Mouse (Mus musculus) G1E (cell line): Measurements from ENCODE around the gene Olfr629. TPM values are rescaled to one million over a fixed set of nuclear protein-coding genes. Genes with fewer than 3 reads are reported as not detected.
"Not testable (repeated sequence)": the region's sequence is repeated elsewhere in the genome, so short reads cannot be mapped to it uniquely, and the experiment has no call there.

Source experiments
- ATAC-seq: 2 replicates; pipeline ENCODE4 v1.8.0; 2016; ENCODE audit warnings: mild to moderate bottlenecking; ENCODE audit not compliant: insufficient number of reproducible peaks, poor library complexity, low FRiP score, severe bottlenecking; ENCODE audit errors: extremely low read depth
- DNase-seq: peaks from one replicate; pipeline ENCODE4 v3.0.0; 2012; ENCODE audit warnings: low spot score
- H3K27me3 ChIP-seq: 2 replicates; pipeline ENCODE4 v1.6.1; 2012; ENCODE audit warnings: mild to moderate bottlenecking, low read length, inconsistent platforms; ENCODE audit not compliant: insufficient read depth
- H3K36me3 ChIP-seq: replicated peaks from 2 replicates; pipeline ENCODE3; 2012; ENCODE audit warnings: mild to moderate bottlenecking, inconsistent platforms
- H3K4me1 ChIP-seq: 2 replicates; pipeline ENCODE4 v1.6.1; 2012; ENCODE audit warnings: low read depth, low read length, inconsistent platforms, mixed read lengths; ENCODE audit not compliant: insufficient read depth
- H3K4me3 ChIP-seq: 2 replicates; pipeline ENCODE4 v1.5.1; 2012; ENCODE audit warnings: low read depth, mild to moderate bottlenecking, inconsistent platforms, low read length, moderate library complexity, mixed read lengths
- H3K9me3 ChIP-seq: replicated peaks from 2 replicates; pipeline ENCODE4 v1.6.1; 2012; ENCODE audit warnings: inconsistent platforms
- CTCF ChIP-seq: IDR thresholded peaks from 2 replicates; pipeline ENCODE4 v1.5.1; 2012; ENCODE audit warnings: low read depth, low read length, inconsistent platforms, mixed read lengths
- GATA1 ChIP-seq: IDR thresholded peaks from 2 replicates; pipeline ENCODE4 v1.6.1; 2012; ENCODE audit warnings: borderline replicate concordance, low read length, inconsistent platforms, mixed read lengths
- GATA2 ChIP-seq: IDR thresholded peaks from 2 replicates; pipeline ENCODE4 v1.6.1; 2012; ENCODE audit warnings: low read depth, low read length, inconsistent platforms, borderline replicate concordance
- POLR2AphosphoS5 ChIP-seq: IDR thresholded peaks from 2 replicates; pipeline ENCODE4 v1.6.1; 2012; ENCODE audit warnings: low read depth, low read length, inconsistent platforms; ENCODE audit not compliant: insufficient replicate concordance
- TAL1 ChIP-seq: conservative IDR thresholded peaks from 2 replicates; pipeline ENCODE4 v1.6.1; 2012; ENCODE audit warnings: low read depth, low read length, inconsistent platforms, mixed read lengths
- polyA plus RNA-seq: library from polyadenylated mRNA; stranded (reverse); fragments of >175 nt; gene quantifications from 2 replicates; pipeline ENCODE4 v1.2.3, GENCODE M21; 2012
- total RNA-seq, 2 experiments: library from RNA; stranded (forward) in 1 of 2; stranded (reverse) in 1 of 2; fragments of 200-1000 nt in 1 of 2; fragments of >200 nt in 1 of 2; fragmentation: Nextera tagmentation in 1 of 2; gene quantifications; 2 replicates each; pipeline ENCODE4 v1.2.3; 2014 to 2017

Gene Olfr629
- total and polyA plus RNA-seq, 3 experiments = 0.16 TPM; not detected in 2

- Histone ChIP-seq H3K4me3 (no peak within 1 kb of the TSS), H3K27me3 (no peaks in the 10 kb centered on the region), H3K36me3 (no peaks in the 10 kb centered on the region), H3K9me3 (no peaks in the 10 kb centered on the region), H3K4me1 (no peaks in the 10 kb centered on the region)
- ATAC-seq = no peak
- DNase-seq = no peak
- TF ChIP-seq CTCF (no peak), GATA1 (no peak), GATA2 (no peak)
Measured at GRCm38 (mm10) chr7:103757233-103757632, 12.5 kb upstream of the Olfr629 start, which contains the start of gene Olfr630. TSS of gene Olfr630 (minus strand) at chr7:103757333.

GRCm38 (mm10) chr7:103730074-103730473 is 14.7 kb downstream of the Olfr629 start, which contains the start of gene Olfr628:
TSS of gene Olfr628 (plus strand) at chr7:103730374.
- H3K9me3 ChIP-seq = no peaks in the 10 kb centered on the region
- TF ChIP-seq GATA1 (no peak), TAL1 (no peak), POLR2AphosphoS5 (no peak), CTCF (no peak), GATA2 (no peak)
- no peaks in the 10 kb centered on the region for H3K36me3 ChIP-seq
- H3K27me3 ChIP-seq = no peaks in the 10 kb centered on the region
- ATAC-seq (no peak), DNase-seq (no peak)
- no peaks in the 10 kb centered on the region for H3K4me1 ChIP-seq
- no peak within 1 kb of the TSS for H3K4me3 ChIP-seq

DNA sequence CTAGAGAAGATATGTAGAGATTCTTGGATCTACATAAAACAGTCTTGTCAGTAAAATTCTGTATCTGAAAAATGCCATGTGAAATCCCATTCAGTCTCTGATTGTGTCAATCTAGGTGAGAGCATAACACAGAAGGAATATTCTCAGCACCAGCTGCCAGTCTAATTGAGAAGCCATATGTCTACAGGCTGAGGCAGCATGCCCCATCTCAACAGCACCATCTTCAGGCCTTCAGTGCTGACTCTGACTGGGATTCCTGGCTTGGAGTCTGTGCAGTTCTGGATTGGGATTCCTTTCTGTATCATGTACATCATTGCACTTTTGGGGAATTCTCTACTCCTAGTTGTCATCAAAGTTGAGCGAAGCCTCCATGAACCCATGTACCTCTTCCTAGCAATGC is 28.3 kb downstream of the Olfr629 start:
- not testable (repeated sequence) for DNase-seq, H3K4me3 ChIP-seq, H3K36me3 ChIP-seq, H3K4me1 ChIP-seq, ATAC-seq, H3K27me3 ChIP-seq, H3K9me3 ChIP-seq

- H3K36me3 ChIP-seq = no peaks in the 10 kb centered on the region
- no peaks in the 10 kb centered on the region for H3K27me3 ChIP-seq
- no peaks in the 10 kb centered on the region for H3K9me3 ChIP-seq
- H3K4me1 ChIP-seq = no peaks in the 10 kb centered on the region
- DNase-seq (no peak), ATAC-seq (no peak)
- H3K4me3 ChIP-seq = no peak within 1 kb of the TSS
- TF ChIP-seq GATA1 (no peak), GATA2 (no peak), POLR2AphosphoS5 (no peak), CTCF (no peak), TAL1 (no peak)
Measured at GRCm38 (mm10) chr7:103714371-103714770, 30.4 kb downstream of the Olfr629 start, which contains the start of gene Olfr243. TSS of gene Olfr243 (plus strand) at chr7:103714671.

DNA sequence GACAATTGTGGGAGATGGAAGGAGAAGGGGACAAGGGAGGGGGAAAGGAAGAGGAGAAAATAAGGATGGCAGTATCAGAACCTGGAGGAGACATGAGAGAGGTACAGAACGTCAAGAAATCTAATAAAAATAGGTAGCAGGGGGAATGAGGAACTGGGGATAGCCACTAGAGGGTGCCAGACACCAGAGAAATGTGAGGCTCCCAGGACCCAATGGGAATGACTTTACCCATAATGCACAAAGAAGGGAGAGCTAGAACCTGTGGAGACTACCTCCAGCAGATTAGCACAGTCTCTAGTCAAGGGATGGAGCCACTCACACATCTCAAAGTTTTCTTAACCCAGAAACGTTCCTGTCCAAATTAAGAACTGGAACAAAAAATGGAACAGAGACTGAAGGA is 32.7 kb downstream of the Olfr629 start:
- ATAC-seq (no peak), DNase-seq (no peak)
- Histone ChIP-seq H3K27me3 (no peaks in the 10 kb centered on the region), H3K4me1 (no peaks in the 10 kb centered on the region), H3K9me3 (no peaks in the 10 kb centered on the region), H3K4me3 (no peak overlapping the region), H3K36me3 (no peaks in the 10 kb centered on the region)
- TF ChIP-seq POLR2AphosphoS5 = no peak
- TF ChIP-seq GATA1 = no peak
- TF ChIP-seq GATA2 = no peak
- no peak for TF ChIP-seq CTCF
- TF ChIP-seq TAL1 = no peak

- no peaks in the 10 kb centered on the region for H3K9me3 ChIP-seq
- TF ChIP-seq TAL1 (no peak), POLR2AphosphoS5 (no peak), GATA2 (no peak), GATA1 (no peak), CTCF (no peak)
- no peak for ATAC-seq
- no peaks in the 10 kb centered on the region for H3K4me1 ChIP-seq
- H3K27me3 ChIP-seq = no peaks in the 10 kb centered on the region
- no peak for DNase-seq
- H3K36me3 ChIP-seq = no peaks in the 10 kb centered on the region
- no peak overlapping the region for H3K4me3 ChIP-seq
Measured at GRCm38 (mm10) chr7:103699469-103699868, 45.3 kb downstream of the Olfr629 start.

Other genes starting within 250 kb of the Olfr629 start
Only the 20 nearest of the 33 such genes appear.
- not detected in 2 replicates for gene Olfr618, start 154.8 kb downstream of the Olfr629 start, total RNA-seq (2014; fragmentation: Nextera tagmentation)
- gene Olfr618, start 154.8 kb downstream of the Olfr629 start, total RNA-seq (2017) = 0.05 TPM in 1 of 2 replicates, not detected in the other
- gene Olfr618, start 154.8 kb downstream of the Olfr629 start, polyA plus RNA-seq = not detected in 2 replicates
- gene Olfr619, start 144.4 kb downstream of the Olfr629 start, total RNA-seq (2014; fragmentation: Nextera tagmentation) = not detected in 2 replicates
- gene Olfr619, start 144.4 kb downstream of the Olfr629 start, total RNA-seq (2017) = not detected in 2 replicates
- gene Olfr619, start 144.4 kb downstream of the Olfr629 start, polyA plus RNA-seq = not detected in 2 replicates
- not detected in 2 replicates for gene Olfr620, start 132.4 kb downstream of the Olfr629 start, total RNA-seq (2014; fragmentation: Nextera tagmentation)
- 0.05 and 0.06 TPM in 2 replicates for gene Olfr620, start 132.4 kb downstream of the Olfr629 start, total RNA-seq (2017)
- not detected in 2 replicates for gene Olfr620, start 132.4 kb downstream of the Olfr629 start, polyA plus RNA-seq
- not detected in 2 replicates for gene Olfr622, start 102.2 kb downstream of the Olfr629 start, total RNA-seq (2014; fragmentation: Nextera tagmentation)
- 0.16 TPM in 1 of 2 replicates, not detected in the other for gene Olfr622, start 102.2 kb downstream of the Olfr629 start, total RNA-seq (2017)
- gene Olfr622, start 102.2 kb downstream of the Olfr629 start, polyA plus RNA-seq = not detected in 2 replicates
- not detected in 2 replicates for gene Olfr623, start 81.2 kb downstream of the Olfr629 start, total RNA-seq (2014; fragmentation: Nextera tagmentation)
- 0.05 TPM in 1 of 2 replicates, not detected in the other for gene Olfr623, start 81.2 kb downstream of the Olfr629 start, total RNA-seq (2017)
- gene Olfr623, start 81.2 kb downstream of the Olfr629 start, polyA plus RNA-seq = not detected in 2 replicates
- not detected in 2 replicates for gene Olfr624, start 73.8 kb downstream of the Olfr629 start, total RNA-seq (2014; fragmentation: Nextera tagmentation)
- 0.12 and 0.22 TPM in 2 replicates for gene Olfr624, start 73.8 kb downstream of the Olfr629 start, total RNA-seq (2017)
- gene Olfr624, start 73.8 kb downstream of the Olfr629 start, polyA plus RNA-seq = not detected in 2 replicates
- not detected in 2 replicates for gene Olfr625-ps1, start 62.2 kb downstream of the Olfr629 start, total RNA-seq (2014; fragmentation: Nextera tagmentation)
- not detected in 2 replicates for gene Olfr625-ps1, start 62.2 kb downstream of the Olfr629 start, total RNA-seq (2017)
- gene Olfr625-ps1, start 62.2 kb downstream of the Olfr629 start, polyA plus RNA-seq = not detected in 2 replicates
- gene Olfr243, start 30.3 kb downstream of the Olfr629 start, total RNA-seq (2014; fragmentation: Nextera tagmentation) = not detected in 2 replicates
- gene Olfr243, start 30.3 kb downstream of the Olfr629 start, total RNA-seq (2017) = not detected in 2 replicates
- not detected in 2 replicates for gene Olfr243, start 30.3 kb downstream of the Olfr629 start, polyA plus RNA-seq
- not detected in 2 replicates for gene Olfr628, start 14.6 kb downstream of the Olfr629 start, total RNA-seq (2014; fragmentation: Nextera tagmentation)
- 0.33 TPM in 1 of 2 replicates, not detected in the other for gene Olfr628, start 14.6 kb downstream of the Olfr629 start, total RNA-seq (2017)
- gene Olfr628, start 14.6 kb downstream of the Olfr629 start, polyA plus RNA-seq = not detected in 2 replicates
- gene Olfr630, start 12.4 kb upstream of the Olfr629 start, total RNA-seq (2014; fragmentation: Nextera tagmentation) = not detected in 2 replicates
- gene Olfr630, start 12.4 kb upstream of the Olfr629 start, total RNA-seq (2017) = 0.11 TPM in 1 of 2 replicates, not detected in the other
- not detected in 2 replicates for gene Olfr630, start 12.4 kb upstream of the Olfr629 start, polyA plus RNA-seq
- not detected in 2 replicates for gene Olfr69, start 26.7 kb upstream of the Olfr629 start, total RNA-seq (2014; fragmentation: Nextera tagmentation)
- not detected in 2 replicates for gene Olfr69, start 26.7 kb upstream of the Olfr629 start, total RNA-seq (2017)
- gene Olfr69, start 26.7 kb upstream of the Olfr629 start, polyA plus RNA-seq = not detected in 2 replicates
- gene Olfr68, start 34.8 kb upstream of the Olfr629 start, total RNA-seq (2014; fragmentation: Nextera tagmentation) = not detected in 2 replicates
- 0.06 and 0.22 TPM in 2 replicates for gene Olfr68, start 34.8 kb upstream of the Olfr629 start, total RNA-seq (2017)
- gene Olfr68, start 34.8 kb upstream of the Olfr629 start, polyA plus RNA-seq = not detected in 2 replicates
- gene Olfr67, start 46.9 kb upstream of the Olfr629 start, total RNA-seq (2014; fragmentation: Nextera tagmentation) = not detected in 2 replicates
- gene Olfr67, start 46.9 kb upstream of the Olfr629 start, total RNA-seq (2017) = not detected in 2 replicates
- gene Olfr67, start 46.9 kb upstream of the Olfr629 start, polyA plus RNA-seq = 0.01 TPM in 1 of 2 replicates, not detected in the other
- gene Hbb-bt, start 69.1 kb upstream of the Olfr629 start, total RNA-seq (2014; fragmentation: Nextera tagmentation) = 14.8 and 396 TPM in 2 replicates
- 3.3 and 7.8 TPM in 2 replicates for gene Hbb-bt, start 69.1 kb upstream of the Olfr629 start, total RNA-seq (2017)
- 27.9 and 40.4 TPM in 2 replicates for gene Hbb-bt, start 69.1 kb upstream of the Olfr629 start, polyA plus RNA-seq
- gene Hbb-bs, start 83.2 kb upstream of the Olfr629 start, total RNA-seq (2014; fragmentation: Nextera tagmentation) = 153 and 3,173 TPM in 2 replicates
- 10.4 and 23.5 TPM in 2 replicates for gene Hbb-bs, start 83.2 kb upstream of the Olfr629 start, total RNA-seq (2017)
- 137 and 158 TPM in 2 replicates for gene Hbb-bs, start 83.2 kb upstream of the Olfr629 start, polyA plus RNA-seq
- not detected in 2 replicates for gene Hbb-bh2, start 95.6 kb upstream of the Olfr629 start, total RNA-seq (2014; fragmentation: Nextera tagmentation)
- gene Hbb-bh2, start 95.6 kb upstream of the Olfr629 start, total RNA-seq (2017) = not detected in 2 replicates
- not detected in 2 replicates for gene Hbb-bh2, start 95.6 kb upstream of the Olfr629 start, polyA plus RNA-seq
- gene Hbb-bh1, start 98.2 kb upstream of the Olfr629 start, total RNA-seq (2014; fragmentation: Nextera tagmentation) = 1.6 TPM in 1 of 2 replicates, not detected in the other
- 0.41 TPM in 1 of 2 replicates, not detected in the other for gene Hbb-bh1, start 98.2 kb upstream of the Olfr629 start, total RNA-seq (2017)
- gene Hbb-bh1, start 98.2 kb upstream of the Olfr629 start, polyA plus RNA-seq = not detected in 2 replicates
- not detected in 2 replicates for gene Hbb-y, start 108.3 kb upstream of the Olfr629 start, total RNA-seq (2014; fragmentation: Nextera tagmentation)
- not detected in 2 replicates for gene Hbb-y, start 108.3 kb upstream of the Olfr629 start, total RNA-seq (2017)
- not detected in 2 replicates for gene Hbb-y, start 108.3 kb upstream of the Olfr629 start, polyA plus RNA-seq
- not detected in 2 replicates for gene Olfr66, start 141.3 kb upstream of the Olfr629 start, total RNA-seq (2014; fragmentation: Nextera tagmentation)
- gene Olfr66, start 141.3 kb upstream of the Olfr629 start, total RNA-seq (2017) = 0.12 TPM in 1 of 2 replicates, not detected in the other
- gene Olfr66, start 141.3 kb upstream of the Olfr629 start, polyA plus RNA-seq = not detected in 2 replicates
- gene Olfr64, start 149.5 kb upstream of the Olfr629 start, total RNA-seq (2014; fragmentation: Nextera tagmentation) = not detected in 2 replicates
- gene Olfr64, start 149.5 kb upstream of the Olfr629 start, total RNA-seq (2017) = 0.05 TPM in 1 of 2 replicates, not detected in the other
- gene Olfr64, start 149.5 kb upstream of the Olfr629 start, polyA plus RNA-seq = not detected in 2 replicates